Mouse (Mus musculus) stomach, embryonic 15.5 days (tissue): ENCODE measurements around the gene Erap1. TPM values are rescaled to one million over a fixed set of nuclear protein-coding genes. Genes with fewer than 3 reads are reported as not detected.

Experiments used
- ATAC-seq: fragments of 200-750 bp; cut with Nextera tagmentation; 2 replicates; pipeline ENCODE4 v1.8.0; 2017; ENCODE audit warnings: low read depth, moderate number of reproducible peaks, moderate TSS enrichment; ENCODE audit not compliant: insufficient read depth, low FRiP score
- H3K27ac ChIP-seq: fragments of 300-500 bp; sonication (generic); 2 replicates; pipeline ENCODE4 v1.5.1; 2015; ENCODE audit warnings: mild to moderate bottlenecking, inconsistent platforms
- H3K27me3 ChIP-seq: fragments of 300-500 bp; sonication (generic); replicated peaks from 2 replicates; pipeline ENCODE4 v1.6.1; 2015; ENCODE audit warnings: inconsistent platforms
- H3K36me3 ChIP-seq: fragments of 300-500 bp; sonication (generic); 2 replicates; pipeline ENCODE4 v1.6.1; 2015; ENCODE audit warnings: inconsistent platforms
- H3K4me1 ChIP-seq: fragments of 300-500 bp; sonication (generic); 2 replicates; pipeline ENCODE4 v1.6.1; 2015; ENCODE audit warnings: inconsistent platforms
- H3K4me2 ChIP-seq: fragments of 300-500 bp; sonication (generic); 2 replicates; pipeline ENCODE4 v1.6.1; 2015; ENCODE audit warnings: mild to moderate bottlenecking, inconsistent platforms
- H3K4me3 ChIP-seq: fragments of 300-500 bp; sonication (generic); replicated peaks from 2 replicates; pipeline ENCODE4 v1.5.1; 2015; ENCODE audit warnings: inconsistent platforms
- H3K9ac ChIP-seq: fragments of 300-500 bp; sonication (generic); 2 replicates; pipeline ENCODE4 v1.6.1; 2015; ENCODE audit warnings: inconsistent platforms
- H3K9me3 ChIP-seq: fragments of 300-500 bp; sonication (generic); 2 replicates; pipeline ENCODE4 v1.6.1; 2016; ENCODE audit warnings: inconsistent platforms
- WGBS: fragments of 180-500 bp; shearing (Covaris S2); methylation state at CpG from one replicate; pipeline ENCODE4 v1.1.7; 2015; 5-methylcytosine and 5-hydroxymethylcytosine counted together
- polyA plus RNA-seq: library from polyadenylated mRNA; unstranded; fragments of >200 nt; fragmentation: Nextera tagmentation; extraction: Ambion mirVana; gene quantifications from 2 replicates; pipeline ENCODE4 v1.2.1, GENCODE M21; 2015

The Erap1 gene
- polyA plus RNA-seq, 1 experiment from 2014 or later = 28.9 TPM

DNA sequence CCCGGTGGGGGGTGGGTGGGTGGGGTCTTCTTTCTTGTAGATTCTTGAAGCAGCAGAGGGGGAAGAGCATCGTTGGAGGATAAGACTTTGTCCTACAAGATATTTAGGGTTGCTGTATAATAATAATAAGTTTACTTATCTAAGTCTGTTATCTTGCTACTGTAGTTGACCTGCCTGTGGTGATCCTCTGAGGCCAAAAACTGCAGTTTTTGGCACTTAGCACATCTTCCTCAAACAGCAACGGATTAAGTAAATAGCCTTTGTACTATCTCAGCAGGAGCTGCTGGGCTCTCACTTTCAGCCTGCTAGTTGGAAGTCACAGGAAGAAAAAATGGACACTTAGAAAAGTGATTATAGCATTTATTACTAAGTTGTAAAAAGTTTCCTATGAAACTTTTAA is 56.9 kb downstream of the Erap1 start:
- H3K27me3 ChIP-seq = no peaks in the 10 kb centered on the region
- no peak overlapping the region for H3K9ac ChIP-seq
- H3K27ac ChIP-seq = no peak overlapping the region
- H3K4me3 ChIP-seq = no peak overlapping the region
- H3K4me1 ChIP-seq = no peaks in the 10 kb centered on the region
- H3K36me3 ChIP-seq = peaks cover 1% of the 10 kb centered on the region; the same call in 1 of the 2 replicates
- no peak overlapping the region for H3K4me2 ChIP-seq
- no peak for ATAC-seq
- no peaks in the 10 kb centered on the region for H3K9me3 ChIP-seq
- WGBS = 62% methylated on average over 3 of the region's 3 CpGs

DNA sequence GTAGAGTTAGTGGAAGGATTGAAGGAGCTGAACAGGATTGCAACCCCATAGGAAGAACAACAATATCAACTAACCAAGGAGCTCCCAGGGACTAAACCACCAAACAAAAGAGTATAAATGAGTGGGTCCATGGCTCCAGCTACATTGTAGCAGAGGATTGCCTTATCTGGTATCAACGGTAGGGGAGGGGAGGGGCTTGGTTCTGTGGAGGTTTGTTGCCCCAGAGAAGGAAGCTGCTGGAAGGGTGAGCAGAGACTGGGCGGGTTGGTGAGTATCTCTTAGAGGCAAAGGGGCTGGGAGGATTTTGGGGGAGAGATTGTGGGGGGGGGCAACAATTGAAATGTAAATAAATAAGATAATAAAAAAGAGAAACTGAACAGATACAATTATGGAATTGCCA is 79.6 kb downstream of the Erap1 start:
- H3K4me3 ChIP-seq = no peak overlapping the region
- no peak overlapping the region for H3K4me2 ChIP-seq
- ATAC-seq = no peak
- H3K9me3 ChIP-seq = no peaks in the 10 kb centered on the region
- WGBS = 77% methylated on average over 2 of the region's 2 CpGs
- H3K9ac ChIP-seq = no peak overlapping the region
- H3K36me3 ChIP-seq = peaks cover 11% of the 10 kb centered on the region; the same call in 1 of the 2 replicates
- H3K4me1 ChIP-seq = no peaks in the 10 kb centered on the region
- H3K27ac ChIP-seq = no peak overlapping the region
- no peaks in the 10 kb centered on the region for H3K27me3 ChIP-seq

DNA sequence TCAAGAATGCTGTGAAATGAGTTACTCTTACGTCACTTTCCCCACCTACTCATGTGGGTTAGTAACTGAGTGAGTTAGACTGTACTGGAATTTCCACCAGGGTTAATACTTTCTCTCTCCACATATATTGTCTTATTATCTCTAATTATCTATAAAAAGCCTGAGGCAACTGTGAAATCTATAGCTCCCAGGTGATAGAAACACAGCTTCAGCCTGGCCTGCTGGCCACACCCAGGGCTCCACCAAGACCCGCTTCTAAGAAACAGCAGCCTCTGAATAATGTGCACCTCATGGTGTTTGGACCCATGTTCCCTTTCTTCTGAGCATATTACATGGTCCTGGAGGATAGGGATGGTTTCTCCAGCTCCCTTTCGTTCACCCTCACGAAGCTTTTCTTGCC is 94.4 kb downstream of the Erap1 start:
- peaks cover 15% of the 10 kb centered on the region for H3K36me3 ChIP-seq

DNA sequence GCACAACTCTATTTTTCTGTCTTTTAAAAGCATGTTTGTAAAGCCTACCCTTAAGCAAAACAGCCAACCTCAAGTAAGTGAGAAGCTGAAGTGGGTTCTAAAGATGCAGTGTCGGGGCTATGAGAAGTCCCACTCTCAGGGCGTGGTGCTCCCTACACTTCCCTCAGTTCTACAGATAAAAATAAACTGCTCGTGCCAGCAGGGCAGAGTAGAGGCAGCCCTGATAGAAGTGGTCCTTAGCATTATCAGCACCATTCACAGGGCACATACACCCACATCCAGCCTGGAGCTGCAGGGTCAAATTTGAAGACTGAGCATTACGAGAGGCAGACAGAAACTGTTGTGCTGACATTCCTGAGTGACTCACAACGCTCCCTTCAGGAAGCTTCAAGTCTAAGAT is 96.5 kb downstream of the Erap1 start:
- H3K4me3 ChIP-seq = no peak overlapping the region
- no peaks in the 10 kb centered on the region for H3K9me3 ChIP-seq
- ATAC-seq = peak; percentile 97
- WGBS = 83% methylated on average over 5 of the region's 5 CpGs
- H3K4me1 ChIP-seq = no peaks in the 10 kb centered on the region
- peaks cover 6% of the 10 kb centered on the region; the same call in 1 of the 2 replicates for H3K36me3 ChIP-seq
- H3K4me2 ChIP-seq = no peak overlapping the region
- H3K9ac ChIP-seq = no peak overlapping the region
- no peak overlapping the region for H3K27ac ChIP-seq
- H3K27me3 ChIP-seq = no peaks in the 10 kb centered on the region

More for the DNA sequence above, 94.4 kb downstream of the Erap1 start:
- Histone ChIP-seq H3K27me3 (no peaks in the 10 kb centered on the region), H3K4me2 (no peak overlapping the region), H3K9me3 (no peaks in the 10 kb centered on the region), H3K4me3 (no peak overlapping the region), H3K27ac (no peak overlapping the region), H3K9ac (no peak overlapping the region), H3K4me1 (no peaks in the 10 kb centered on the region)
- WGBS = 96% methylated on average over 4 of the region's 4 CpGs
- ATAC-seq = peak; percentile 59; the same call in 1 of the 2 replicates

DNA sequence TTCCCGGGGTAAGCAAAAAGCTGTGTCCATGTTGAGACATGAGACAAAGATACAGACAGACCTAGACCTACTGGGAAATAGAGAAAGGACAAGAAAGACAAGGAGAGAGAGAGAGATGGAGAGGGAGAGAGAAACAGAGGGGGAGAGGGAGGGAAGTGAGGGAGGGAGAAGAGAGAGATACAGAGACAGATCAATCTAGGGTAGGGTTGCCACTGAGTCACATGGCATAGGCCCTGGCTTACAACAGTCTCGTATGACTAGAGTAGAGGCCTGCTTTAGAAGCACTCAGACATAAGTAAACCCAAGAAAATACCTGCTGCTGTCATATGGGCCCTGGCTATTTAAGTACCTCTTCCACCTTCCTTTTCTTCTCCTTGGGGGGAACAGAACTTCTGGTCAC is 97.0 kb downstream of the Erap1 start:
- 75% methylated on average over 2 of the region's 2 CpGs for WGBS
- ATAC-seq = no peak

More for the DNA sequence above, 97.0 kb downstream of the Erap1 start:
- H3K9ac ChIP-seq = no peak overlapping the region
- H3K36me3 ChIP-seq = peaks cover 5% of the 10 kb centered on the region; the same call in 1 of the 2 replicates
- H3K4me1 ChIP-seq = no peaks in the 10 kb centered on the region
- H3K4me2 ChIP-seq = no peak overlapping the region
- no peaks in the 10 kb centered on the region for H3K9me3 ChIP-seq
- H3K4me3 ChIP-seq = no peak overlapping the region
- no peak overlapping the region for H3K27ac ChIP-seq
- H3K27me3 ChIP-seq = no peaks in the 10 kb centered on the region

Other genes starting within 250 kb of the Erap1 start
- gene Zfp72, start 248.7 kb upstream of the Erap1 start, polyA plus RNA-seq = 5.2 and 5.9 TPM in 2 replicates
- gene Ftl1-ps1, start 239.9 kb upstream of the Erap1 start, polyA plus RNA-seq = 76.2 and 338 TPM in 2 replicates
- 19.3 and 19.5 TPM in 2 replicates for gene Zfp825, start 145.6 kb upstream of the Erap1 start, polyA plus RNA-seq
- 39.0 and 45.4 TPM in 2 replicates for gene Cast, start 169.2 kb downstream of the Erap1 start, polyA plus RNA-seq